Mouse (Mus musculus): Measurements from ENCODE around the gene Cbln3. TPM values are rescaled to one million over a fixed set of nuclear protein-coding genes. Genes with fewer than 3 reads are reported as not detected.
A peak's percentile ranks its signal among the peaks of the same experiment; 100 is the strongest.

Cbln3 gene
- polyA plus RNA-seq, 1 experiment, result 0.21 TPM

GRCm38 (mm10) chr14:55883663-55884062 lies 529 bp downstream of the Cbln3 start:
- peaks cover 5% of the 10 kb centered on the region; the same call in 1 of the 2 replicates for H3K36me3 ChIP-seq (ENCODE audit: control insufficient read depth, insufficient read depth, low read length, poor library complexity, severe bottlenecking)
- H3K9ac ChIP-seq (ENCODE audit: low read depth, poor library complexity, severe bottlenecking), result no peak overlapping the region
- H3K27me3 ChIP-seq (ENCODE audit: control insufficient read depth, insufficient read depth, low read length, poor library complexity, severe bottlenecking), result no peaks in the 10 kb centered on the region
- no peak for TF ChIP-seq CTCF (IDR thresholded peaks at IDR 0.05; ENCODE audit: low read depth, low read length)
- no peak for TF ChIP-seq EP300 (IDR thresholded peaks at IDR 0.05; ENCODE audit: insufficient read depth, low read depth, low read length)
- no peak for TF ChIP-seq POLR2A (IDR thresholded peaks at IDR 0.05; ENCODE audit: insufficient read depth, low read length)
- no peak overlapping the region for H3K4me3 ChIP-seq (ENCODE audit: low read depth, low read length)
- no peak overlapping the region for H3K27ac ChIP-seq (ENCODE audit: insufficient read depth, low read length)
- no peaks in the 10 kb centered on the region for H3K9me3 ChIP-seq (replicated peaks; ENCODE audit: control insufficient read depth, insufficient read depth, low read length, poor library complexity, severe bottlenecking)
- H3K4me1 ChIP-seq (ENCODE audit: control insufficient read depth, insufficient read depth, low read length), result peaks cover 18% of the 10 kb centered on the region

DNA sequence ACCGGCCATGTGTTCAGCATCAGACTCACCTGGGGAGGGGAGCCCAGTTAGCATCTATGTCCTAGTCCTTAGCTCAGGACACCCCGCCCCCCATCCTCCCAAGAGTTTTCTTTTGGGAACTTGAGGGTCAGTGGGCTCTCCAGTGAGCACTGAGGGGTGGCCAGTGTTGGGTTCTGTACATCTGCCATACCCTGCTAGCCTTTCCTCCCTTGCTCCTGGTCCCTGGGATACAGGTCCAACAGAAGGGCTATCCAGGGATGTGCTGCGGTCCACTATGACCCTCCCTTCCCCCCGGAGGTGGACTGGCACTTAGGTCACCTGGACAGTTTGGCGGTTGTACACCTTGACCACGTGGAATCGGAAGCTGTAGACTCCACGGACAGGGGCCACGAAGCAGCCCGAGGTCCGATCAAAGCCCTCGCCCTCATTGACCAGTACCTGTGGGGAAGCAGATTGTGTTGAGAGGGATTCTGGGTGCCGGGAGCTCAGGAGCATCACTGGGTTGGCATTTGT lies 987 bp downstream of the Cbln3 start:
- H3K27me3 ChIP-seq (ENCODE audit: control insufficient read depth, insufficient read depth, low read length, poor library complexity, severe bottlenecking), result no peaks in the 10 kb centered on the region
- H3K4me3 ChIP-seq (ENCODE audit: low read depth, low read length), result no peak overlapping the region
- TF ChIP-seq CTCF (IDR thresholded peaks at IDR 0.05; ENCODE audit: low read depth, low read length) (no peak), POLR2A (IDR thresholded peaks at IDR 0.05; ENCODE audit: insufficient read depth, low read length) (no peak), EP300 (IDR thresholded peaks at IDR 0.05; ENCODE audit: insufficient read depth, low read depth, low read length) (no peak)
- no peak overlapping the region for H3K9ac ChIP-seq (ENCODE audit: low read depth, poor library complexity, severe bottlenecking)
- no peak overlapping the region for H3K27ac ChIP-seq (ENCODE audit: insufficient read depth, low read length)
- no peaks in the 10 kb centered on the region for H3K9me3 ChIP-seq (replicated peaks; ENCODE audit: control insufficient read depth, insufficient read depth, low read length, poor library complexity, severe bottlenecking)
- H3K4me1 ChIP-seq (ENCODE audit: control insufficient read depth, insufficient read depth, low read length), result peaks cover 18% of the 10 kb centered on the region
- peaks cover 5% of the 10 kb centered on the region; the same call in 1 of the 2 replicates for H3K36me3 ChIP-seq (ENCODE audit: control insufficient read depth, insufficient read depth, low read length, poor library complexity, severe bottlenecking)

GRCm38 (mm10) chr14:55882171-55882641 lies 2.0 kb downstream of the Cbln3 start:
- TF ChIP-seq EP300 (IDR thresholded peaks at IDR 0.05; ENCODE audit: insufficient read depth, low read depth, low read length) (0 out of 2 replicates have a peak, but pooled peaks have one; percentile 25), POLR2A (IDR thresholded peaks at IDR 0.05; ENCODE audit: insufficient read depth, low read length) (no peak)
- Histone ChIP-seq H3K4me1 (ENCODE audit: control insufficient read depth, insufficient read depth, low read length) (peaks cover 21% of the 10 kb centered on the region), H3K36me3 (ENCODE audit: control insufficient read depth, insufficient read depth, low read length, poor library complexity, severe bottlenecking) (no peaks in the 10 kb centered on the region), H3K4me3 (ENCODE audit: low read depth, low read length) (no peak overlapping the region), H3K9ac (ENCODE audit: low read depth, poor library complexity, severe bottlenecking) (no peak overlapping the region), H3K9me3 (replicated peaks; ENCODE audit: control insufficient read depth, insufficient read depth, low read length, poor library complexity, severe bottlenecking) (no peaks in the 10 kb centered on the region), H3K27me3 (ENCODE audit: control insufficient read depth, insufficient read depth, low read length, poor library complexity, severe bottlenecking) (no peaks in the 10 kb centered on the region), H3K27ac (ENCODE audit: insufficient read depth, low read length) (no peak overlapping the region)

GRCm38 (mm10) chr14:55880982-55881381 lies 3.2 kb downstream of the Cbln3 start:
- no peak overlapping the region for H3K27ac ChIP-seq (ENCODE audit: insufficient read depth, low read length)
- H3K9me3 ChIP-seq (replicated peaks; ENCODE audit: control insufficient read depth, insufficient read depth, low read length, poor library complexity, severe bottlenecking), result no peaks in the 10 kb centered on the region
- peaks cover 19% of the 10 kb centered on the region for H3K4me1 ChIP-seq (ENCODE audit: control insufficient read depth, insufficient read depth, low read length)
- no peak overlapping the region for H3K9ac ChIP-seq (ENCODE audit: low read depth, poor library complexity, severe bottlenecking)
- no peaks in the 10 kb centered on the region for H3K27me3 ChIP-seq (ENCODE audit: control insufficient read depth, insufficient read depth, low read length, poor library complexity, severe bottlenecking)
- TF ChIP-seq POLR2A (IDR thresholded peaks at IDR 0.05; ENCODE audit: insufficient read depth, low read length) (no peak), EP300 (IDR thresholded peaks at IDR 0.05; ENCODE audit: insufficient read depth, low read depth, low read length) (no peak), CTCF (IDR thresholded peaks at IDR 0.05; ENCODE audit: low read depth, low read length) (no peak)
- no peaks in the 10 kb centered on the region for H3K36me3 ChIP-seq (ENCODE audit: control insufficient read depth, insufficient read depth, low read length, poor library complexity, severe bottlenecking)
- H3K4me3 ChIP-seq (ENCODE audit: low read depth, low read length), result no peak overlapping the region

- H3K4me1 ChIP-seq (ENCODE audit: control insufficient read depth, insufficient read depth, low read length), result peaks cover 19% of the 10 kb centered on the region
- H3K36me3 ChIP-seq (ENCODE audit: control insufficient read depth, insufficient read depth, low read length, poor library complexity, severe bottlenecking), result no peaks in the 10 kb centered on the region
- no peaks in the 10 kb centered on the region for H3K27me3 ChIP-seq (ENCODE audit: control insufficient read depth, insufficient read depth, low read length, poor library complexity, severe bottlenecking)
- no peaks in the 10 kb centered on the region for H3K9me3 ChIP-seq (replicated peaks; ENCODE audit: control insufficient read depth, insufficient read depth, low read length, poor library complexity, severe bottlenecking)
- no peak overlapping the region for H3K27ac ChIP-seq (ENCODE audit: insufficient read depth, low read length)
- TF ChIP-seq EP300 (IDR thresholded peaks at IDR 0.05; ENCODE audit: insufficient read depth, low read depth, low read length), result no peak
- peak; percentile 94 for TF ChIP-seq CTCF (IDR thresholded peaks at IDR 0.05; ENCODE audit: low read depth, low read length)
- no peak overlapping the region for H3K9ac ChIP-seq (ENCODE audit: low read depth, poor library complexity, severe bottlenecking)
- H3K4me3 ChIP-seq (ENCODE audit: low read depth, low read length), result no peak overlapping the region
Measured at GRCm38 (mm10) chr14:55879623-55880022, 4.6 kb downstream of the Cbln3 start.

DNA sequence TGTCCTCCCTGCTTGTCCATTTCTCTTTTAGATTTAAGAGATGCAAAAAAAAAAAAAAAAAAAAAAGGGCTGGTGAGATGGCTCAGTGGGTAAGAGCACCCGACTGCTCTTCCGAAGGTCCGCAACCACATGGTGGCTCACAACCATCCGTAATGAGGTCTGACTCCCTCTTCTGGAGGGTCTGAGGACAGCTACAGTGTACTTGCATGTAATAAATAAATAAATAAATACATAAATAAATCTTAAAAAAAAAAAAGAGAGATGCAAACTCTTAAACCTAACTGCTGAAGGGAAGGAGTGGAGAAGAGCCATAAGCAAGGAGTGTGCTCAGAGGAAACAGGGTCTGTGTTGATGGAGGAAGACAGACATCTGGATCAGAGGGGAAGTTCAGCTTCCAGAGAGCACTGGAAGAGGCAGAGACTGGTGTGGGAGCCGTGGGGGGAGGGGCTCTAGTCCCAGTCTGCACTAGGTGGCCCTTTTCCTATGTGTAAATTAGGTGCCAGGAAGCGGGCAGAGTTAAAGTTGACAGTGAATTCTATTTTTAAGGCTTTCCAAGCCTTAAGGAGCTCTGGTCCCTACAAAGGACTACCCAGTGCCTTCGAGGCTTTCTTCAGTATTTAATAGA lies 5.8 kb downstream of the Cbln3 start:
- Histone ChIP-seq H3K9me3 (replicated peaks; ENCODE audit: control insufficient read depth, insufficient read depth, low read length, poor library complexity, severe bottlenecking) (no peaks in the 10 kb centered on the region), H3K4me3 (ENCODE audit: low read depth, low read length) (no peak overlapping the region), H3K9ac (ENCODE audit: low read depth, poor library complexity, severe bottlenecking) (no peak overlapping the region), H3K4me1 (ENCODE audit: control insufficient read depth, insufficient read depth, low read length) (peaks cover 14% of the 10 kb centered on the region), H3K36me3 (ENCODE audit: control insufficient read depth, insufficient read depth, low read length, poor library complexity, severe bottlenecking) (no peaks in the 10 kb centered on the region), H3K27me3 (ENCODE audit: control insufficient read depth, insufficient read depth, low read length, poor library complexity, severe bottlenecking) (no peaks in the 10 kb centered on the region), H3K27ac (ENCODE audit: insufficient read depth, low read length) (no peak overlapping the region)
- TF ChIP-seq EP300 (IDR thresholded peaks at IDR 0.05; ENCODE audit: insufficient read depth, low read depth, low read length), result no peak
- peak; percentile 27 for TF ChIP-seq CTCF (IDR thresholded peaks at IDR 0.05; ENCODE audit: low read depth, low read length)

Measured in ES-Bruce4 (cell line).